Mouse (Mus musculus): Measurements from ENCODE around the gene Gpr18. TPM values are rescaled to one million over a fixed set of nuclear protein-coding genes. Genes with fewer than 3 reads are reported as not detected.

Gene Gpr18
- polyA plus RNA-seq, 1 experiment = 0.26 TPM

GRCm38 (mm10) chr14:121960531-121960930, 45.0 kb upstream of the Gpr18 start:
- no peaks in the 10 kb centered on the region for H3K27me3 ChIP-seq (ENCODE audit: control insufficient read depth, insufficient read depth, low read length)
- H3K36me3 ChIP-seq (ENCODE audit: control insufficient read depth, insufficient read depth, low read length) = no peaks in the 10 kb centered on the region
- H3K4me1 ChIP-seq (ENCODE audit: control insufficient read depth, insufficient read depth, low read length) = no peaks in the 10 kb centered on the region; the same call in none of the 2 replicates
- no peak for TF ChIP-seq POLR2A (IDR thresholded peaks at IDR 0.05; ENCODE audit: control insufficient read depth, low read depth, low read length)
- no peak for TF ChIP-seq CTCF (IDR thresholded peaks at IDR 0.05; ENCODE audit: control insufficient read depth, insufficient read depth, insufficient replicate concordance, low read depth, low read length)
- H3K27ac ChIP-seq (ENCODE audit: control insufficient read depth, insufficient read depth, low read depth, low read length) = no peak overlapping the region; the same call in 1 of the 2 replicates
- no peak overlapping the region for H3K4me3 ChIP-seq (ENCODE audit: control insufficient read depth, low read depth, low read length)

GRCm38 (mm10) chr14:121960031-121960430, 44.5 kb upstream of the Gpr18 start:
- H3K36me3 ChIP-seq (ENCODE audit: control insufficient read depth, insufficient read depth, low read length) = no peaks in the 10 kb centered on the region

GRCm38 (mm10) chr14:121959538-121959980, 44.0 kb upstream of the Gpr18 start:
- no peaks in the 10 kb centered on the region for H3K36me3 ChIP-seq (ENCODE audit: control insufficient read depth, insufficient read depth, low read length)
- H3K27me3 ChIP-seq (ENCODE audit: control insufficient read depth, insufficient read depth, low read length) = no peaks in the 10 kb centered on the region
- no peaks in the 10 kb centered on the region; the same call in none of the 2 replicates for H3K4me1 ChIP-seq (ENCODE audit: control insufficient read depth, insufficient read depth, low read length)
- no peak overlapping the region for H3K27ac ChIP-seq (ENCODE audit: control insufficient read depth, insufficient read depth, low read depth, low read length)
- no peak overlapping the region for H3K4me3 ChIP-seq (ENCODE audit: control insufficient read depth, low read depth, low read length)
- TF ChIP-seq POLR2A (IDR thresholded peaks at IDR 0.05; ENCODE audit: control insufficient read depth, low read depth, low read length) = no peak
- no peak for TF ChIP-seq CTCF (IDR thresholded peaks at IDR 0.05; ENCODE audit: control insufficient read depth, insufficient read depth, insufficient replicate concordance, low read depth, low read length)

More at GRCm38 (mm10) chr14:121960031-121960430, 44.5 kb upstream of the Gpr18 start:
- Histone ChIP-seq H3K27ac (ENCODE audit: control insufficient read depth, insufficient read depth, low read depth, low read length) (no peak overlapping the region), H3K4me3 (ENCODE audit: control insufficient read depth, low read depth, low read length) (no peak overlapping the region), H3K4me1 (ENCODE audit: control insufficient read depth, insufficient read depth, low read length) (no peaks in the 10 kb centered on the region; the same call in none of the 2 replicates), H3K27me3 (ENCODE audit: control insufficient read depth, insufficient read depth, low read length) (no peaks in the 10 kb centered on the region)
- TF ChIP-seq CTCF (IDR thresholded peaks at IDR 0.05; ENCODE audit: control insufficient read depth, insufficient read depth, insufficient replicate concordance, low read depth, low read length) (no peak), POLR2A (IDR thresholded peaks at IDR 0.05; ENCODE audit: control insufficient read depth, low read depth, low read length) (no peak)

GRCm38 (mm10) chr14:121958751-121959537, 43.4 kb upstream of the Gpr18 start:
- H3K36me3 ChIP-seq (ENCODE audit: control insufficient read depth, insufficient read depth, low read length) = no peaks in the 10 kb centered on the region
- H3K27ac ChIP-seq (ENCODE audit: control insufficient read depth, insufficient read depth, low read depth, low read length) = no peak overlapping the region
- H3K4me3 ChIP-seq (ENCODE audit: control insufficient read depth, low read depth, low read length) = no peak overlapping the region
- no peaks in the 10 kb centered on the region for H3K27me3 ChIP-seq (ENCODE audit: control insufficient read depth, insufficient read depth, low read length)
- no peaks in the 10 kb centered on the region; the same call in none of the 2 replicates for H3K4me1 ChIP-seq (ENCODE audit: control insufficient read depth, insufficient read depth, low read length)
- TF ChIP-seq POLR2A (IDR thresholded peaks at IDR 0.05; ENCODE audit: control insufficient read depth, low read depth, low read length) (no peak), CTCF (IDR thresholded peaks at IDR 0.05; ENCODE audit: control insufficient read depth, insufficient read depth, insufficient replicate concordance, low read depth, low read length) (no peak)

- no peak overlapping the region for H3K4me3 ChIP-seq (ENCODE audit: control insufficient read depth, low read depth, low read length)
- TF ChIP-seq CTCF (IDR thresholded peaks at IDR 0.05; ENCODE audit: control insufficient read depth, insufficient read depth, insufficient replicate concordance, low read depth, low read length) = no peak
- TF ChIP-seq POLR2A (IDR thresholded peaks at IDR 0.05; ENCODE audit: control insufficient read depth, low read depth, low read length) = no peak
- no peak overlapping the region for H3K27ac ChIP-seq (ENCODE audit: control insufficient read depth, insufficient read depth, low read depth, low read length)
- no peaks in the 10 kb centered on the region for H3K27me3 ChIP-seq (ENCODE audit: control insufficient read depth, insufficient read depth, low read length)
- no peaks in the 10 kb centered on the region for H3K36me3 ChIP-seq (ENCODE audit: control insufficient read depth, insufficient read depth, low read length)
- no peaks in the 10 kb centered on the region; the same call in none of the 2 replicates for H3K4me1 ChIP-seq (ENCODE audit: control insufficient read depth, insufficient read depth, low read length)
Measured at GRCm38 (mm10) chr14:121958041-121958750, 42.6 kb upstream of the Gpr18 start.

GRCm38 (mm10) chr14:121957176-121957871, 41.7 kb upstream of the Gpr18 start:
- H3K4me3 ChIP-seq (ENCODE audit: control insufficient read depth, low read depth, low read length) = no peak overlapping the region
- H3K36me3 ChIP-seq (ENCODE audit: control insufficient read depth, insufficient read depth, low read length) = no peaks in the 10 kb centered on the region
- TF ChIP-seq POLR2A (IDR thresholded peaks at IDR 0.05; ENCODE audit: control insufficient read depth, low read depth, low read length) = no peak
- no peak for TF ChIP-seq CTCF (IDR thresholded peaks at IDR 0.05; ENCODE audit: control insufficient read depth, insufficient read depth, insufficient replicate concordance, low read depth, low read length)

More at GRCm38 (mm10) chr14:121957176-121957871, 41.7 kb upstream of the Gpr18 start:
- no peaks in the 10 kb centered on the region for H3K27me3 ChIP-seq (ENCODE audit: control insufficient read depth, insufficient read depth, low read length)
- no peaks in the 10 kb centered on the region; the same call in none of the 2 replicates for H3K4me1 ChIP-seq (ENCODE audit: control insufficient read depth, insufficient read depth, low read length)
- H3K27ac ChIP-seq (ENCODE audit: control insufficient read depth, insufficient read depth, low read depth, low read length) = 0 out of 2 replicates have a peak overlapping the region, but pooled peaks have one; percentile 21

Data from testis, adult 2 months (tissue).